Mouse (Mus musculus) liver, embryonic 13.5 days (tissue): ENCODE measurements around the gene Lrrc28. TPM values are rescaled to one million over a fixed set of nuclear protein-coding genes. Genes with fewer than 3 reads are reported as not detected.
"Not testable (repeated sequence)": the region's sequence is repeated elsewhere in the genome, so short reads cannot be mapped to it uniquely, and the experiment has no call there.

Source experiments
- ATAC-seq: fragments of 200-750 bp; cut with Nextera tagmentation; 2 replicates; pipeline ENCODE4 v1.8.0; 2017; ENCODE audit warnings: low read depth, mild to moderate bottlenecking, moderate number of reproducible peaks, moderate library complexity
- DNase-seq: peaks from one replicate; pipeline ENCODE4 v3.0.0; 2022
- H3K27ac ChIP-seq: fragments of 300-500 bp; sonication (generic); 2 replicates; pipeline ENCODE4 v1.5.1; 2015; ENCODE audit warnings: moderate library complexity, mild to moderate bottlenecking, inconsistent platforms
- H3K27me3 ChIP-seq: fragments of 300-500 bp; sonication (generic); 2 replicates; pipeline ENCODE4 v1.6.1; 2015; ENCODE audit warnings: mild to moderate bottlenecking, inconsistent platforms
- H3K36me3 ChIP-seq: fragments of 300-500 bp; sonication (generic); 2 replicates; pipeline ENCODE4 v1.6.1; 2015; ENCODE audit warnings: mild to moderate bottlenecking, inconsistent platforms
- H3K4me1 ChIP-seq: fragments of 300-500 bp; sonication (generic); replicated peaks from 2 replicates; pipeline ENCODE4 v1.6.1; 2015; ENCODE audit warnings: inconsistent platforms
- H3K4me2 ChIP-seq: fragments of 300-500 bp; sonication (generic); 2 replicates; pipeline ENCODE4 v1.6.1; 2015; ENCODE audit warnings: inconsistent platforms, mild to moderate bottlenecking, moderate library complexity
- H3K4me3 ChIP-seq: fragments of 300-500 bp; sonication (generic); replicated peaks from 2 replicates; pipeline ENCODE4 v1.5.1; 2015; ENCODE audit warnings: mild to moderate bottlenecking, inconsistent platforms
- H3K9ac ChIP-seq: fragments of 300-500 bp; sonication (generic); 2 replicates; pipeline ENCODE4 v1.6.1; 2015; ENCODE audit warnings: mild to moderate bottlenecking, inconsistent platforms
- H3K9me3 ChIP-seq: fragments of 300-500 bp; sonication (generic); replicated peaks from 2 replicates; pipeline ENCODE4 v1.6.1; 2016; ENCODE audit warnings: inconsistent platforms
- WGBS: fragments of 180-500 bp; shearing (Covaris S2); methylation state at CpG from one replicate; pipeline ENCODE4 v1.1.7; 2015; ENCODE audit not compliant: insufficient replicate concordance; 5-methylcytosine and 5-hydroxymethylcytosine counted together
- polyA plus RNA-seq: library from polyadenylated mRNA; unstranded; fragments of >200 nt; fragmentation: Nextera tagmentation; extraction: Ambion mirVana; gene quantifications from 2 replicates; pipeline ENCODE4 v1.2.1, GENCODE M21; 2015

Lrrc28 gene
- polyA plus RNA-seq, 1 experiment from 2014 or later, result 7.8 TPM

DNA sequence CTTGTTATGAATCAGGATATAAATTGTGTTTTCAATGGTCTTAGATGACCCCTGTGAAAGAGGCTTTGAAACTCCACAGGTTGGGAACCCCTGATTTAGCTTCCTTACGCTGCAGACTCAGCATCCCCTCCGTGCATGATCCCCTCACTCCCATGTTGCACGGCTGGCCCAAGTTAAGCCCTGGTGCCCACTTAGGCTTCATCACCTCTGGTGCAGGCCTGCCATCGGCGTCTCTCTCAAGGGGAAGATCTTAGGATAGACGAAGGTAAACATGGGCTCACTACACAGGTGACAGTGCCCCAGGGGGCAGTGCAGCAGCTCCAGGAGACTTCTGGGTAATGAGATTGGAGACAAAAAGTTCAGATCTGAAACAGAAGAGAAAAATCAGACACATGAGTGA is 115.7 kb downstream of the Lrrc28 start:
- no peaks in the 10 kb centered on the region for H3K9me3 ChIP-seq
- no peak overlapping the region for H3K4me2 ChIP-seq
- peaks cover 13% of the 10 kb centered on the region for H3K4me1 ChIP-seq
- H3K36me3 ChIP-seq, result no peaks in the 10 kb centered on the region
- H3K9ac ChIP-seq, result no peak overlapping the region
- H3K4me3 ChIP-seq, result no peak overlapping the region
- WGBS, result 73% methylated on average over 6 of the region's 6 CpGs
- DNase-seq (no peak), ATAC-seq (no peak)
- no peaks in the 10 kb centered on the region for H3K27me3 ChIP-seq
- H3K27ac ChIP-seq, result no peak overlapping the region

DNA sequence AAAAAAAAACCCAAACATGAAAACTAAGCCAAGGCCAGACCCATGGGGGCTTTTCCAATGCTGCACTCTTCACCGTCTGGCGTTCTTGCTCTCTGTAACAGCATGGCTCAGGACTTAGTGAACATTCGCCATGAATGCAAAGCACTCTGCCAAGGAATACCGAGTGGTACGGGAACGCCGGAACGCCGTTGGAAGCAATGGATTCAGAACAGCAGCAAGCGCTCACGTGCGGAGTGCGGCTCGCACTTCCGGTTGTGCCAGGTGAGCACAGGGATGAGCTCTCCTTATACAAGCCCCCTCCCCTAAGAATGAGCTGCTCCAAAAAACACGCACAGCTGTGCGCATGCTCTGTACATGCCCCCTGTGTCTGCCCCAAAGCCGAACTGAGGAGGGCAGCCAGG is 116.2 kb downstream of the Lrrc28 start:
- Histone ChIP-seq H3K36me3 (no peaks in the 10 kb centered on the region), H3K4me2 (no peak overlapping the region), H3K9ac (no peak overlapping the region), H3K27me3 (no peaks in the 10 kb centered on the region), H3K4me3 (no peak overlapping the region), H3K9me3 (no peaks in the 10 kb centered on the region), H3K4me1 (peaks cover 13% of the 10 kb centered on the region), H3K27ac (no peak overlapping the region)
- no peak for ATAC-seq
- DNase-seq, result no peak
- 86% methylated on average over 18 of the region's 18 CpGs for WGBS

DNA sequence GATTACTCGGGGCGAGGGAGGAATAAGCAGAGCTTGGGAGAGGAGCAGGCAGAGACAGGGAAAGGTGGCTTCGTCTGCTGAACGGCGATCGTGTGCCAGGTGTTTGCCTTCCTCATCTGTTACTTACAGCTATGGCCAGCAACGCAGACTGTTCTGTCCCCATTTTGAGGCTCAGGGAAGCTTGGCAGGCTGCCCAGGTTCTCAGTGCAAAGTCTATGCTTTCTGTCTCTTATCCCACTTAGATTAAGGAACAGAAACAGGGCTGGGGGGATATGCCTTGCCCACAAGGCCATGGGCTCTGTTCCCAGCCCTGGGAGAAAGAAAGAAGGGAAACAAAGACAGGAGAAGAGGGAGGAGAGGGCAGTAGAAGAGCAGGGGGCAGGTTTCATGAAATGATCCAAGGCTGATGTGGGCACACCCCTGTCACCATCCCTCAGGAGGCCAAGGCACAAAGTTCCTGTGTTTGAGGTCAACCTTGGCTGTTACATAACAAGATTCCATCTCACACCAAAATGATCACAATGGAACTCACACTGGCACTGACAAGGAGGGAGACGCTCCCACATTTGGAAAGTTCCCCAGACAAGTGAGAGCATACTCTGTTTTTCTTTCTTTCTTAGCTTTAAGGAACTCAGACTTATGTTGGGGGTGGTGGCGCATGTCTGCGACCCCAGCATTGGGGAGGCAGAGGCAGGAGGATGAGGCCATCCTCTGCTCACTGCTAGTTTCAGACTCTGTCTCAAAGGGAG is 116.8 kb downstream of the Lrrc28 start:
- no peak overlapping the region for H3K9ac ChIP-seq
- H3K4me3 ChIP-seq, result no peak overlapping the region
- no peaks in the 10 kb centered on the region for H3K36me3 ChIP-seq
- peaks cover 13% of the 10 kb centered on the region for H3K4me1 ChIP-seq
- H3K9me3 ChIP-seq, result no peaks in the 10 kb centered on the region
- no peaks in the 10 kb centered on the region for H3K27me3 ChIP-seq
- no peak overlapping the region for H3K27ac ChIP-seq
- H3K4me2 ChIP-seq, result no peak overlapping the region
- ATAC-seq, result no peak
- no peak for DNase-seq
- WGBS, result 72% methylated on average over 10 of the region's 10 CpGs

DNA sequence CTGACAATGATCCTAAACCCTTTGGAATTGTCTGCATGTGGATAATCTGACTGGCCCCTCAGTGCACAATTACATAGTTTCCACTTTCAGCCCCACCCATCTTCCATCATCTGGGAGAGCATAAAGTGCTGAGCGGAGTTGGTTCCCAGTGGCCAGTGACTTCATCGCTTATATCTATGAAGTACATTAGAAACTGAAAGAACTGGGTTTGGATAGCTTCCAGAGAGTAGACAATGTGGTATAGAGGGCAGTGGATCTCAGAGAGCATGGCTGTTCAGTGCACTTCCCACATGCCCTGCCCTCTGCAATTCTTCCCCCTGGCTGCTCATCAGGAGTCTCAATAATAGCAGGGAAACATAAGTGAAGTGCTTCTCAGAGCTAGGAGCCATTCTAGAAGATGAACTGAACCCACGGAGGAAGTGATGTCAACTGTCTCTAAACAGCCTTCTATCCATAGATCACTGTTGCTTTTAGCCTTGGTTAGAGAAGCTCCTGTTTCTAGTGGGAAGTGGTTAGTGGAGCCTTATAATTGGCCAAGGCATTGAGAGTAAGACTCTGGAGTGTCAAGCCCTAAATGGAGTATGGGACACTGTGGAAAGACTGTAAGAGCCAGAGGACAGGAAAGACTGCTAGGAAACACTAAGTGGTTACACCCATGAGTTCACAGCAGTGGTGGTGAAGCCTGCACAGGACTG is 119.0 kb downstream of the Lrrc28 start:
- no peak for ATAC-seq
- DNase-seq, result no peak
- 61% methylated on average over 3 of the region's 3 CpGs for WGBS
- no peak overlapping the region for H3K9ac ChIP-seq
- H3K36me3 ChIP-seq, result no peaks in the 10 kb centered on the region
- H3K4me2 ChIP-seq, result no peak overlapping the region
- H3K27me3 ChIP-seq, result no peaks in the 10 kb centered on the region
- H3K4me1 ChIP-seq, result peaks cover 13% of the 10 kb centered on the region
- no peak overlapping the region for H3K27ac ChIP-seq
- H3K9me3 ChIP-seq, result no peaks in the 10 kb centered on the region
- no peak overlapping the region for H3K4me3 ChIP-seq

- H3K4me3 ChIP-seq, H3K27me3 ChIP-seq, DNase-seq, H3K4me2 ChIP-seq, H3K9ac ChIP-seq, H3K9me3 ChIP-seq, H3K36me3 ChIP-seq, ATAC-seq, H3K27ac ChIP-seq: not testable (repeated sequence)
- peaks cover 13% of the 10 kb centered on the region for H3K4me1 ChIP-seq
- 63% methylated on average over 8 of the region's 8 CpGs for WGBS
Observed at GRCm38 (mm10) chr7:67524069-67524468, 121.0 kb downstream of the Lrrc28 start.

GRCm38 (mm10) chr7:67523400-67523799 is 121.7 kb downstream of the Lrrc28 start:
- H3K4me3 ChIP-seq, result no peak overlapping the region
- no peak for ATAC-seq
- H3K27me3 ChIP-seq, result no peaks in the 10 kb centered on the region
- no peak for DNase-seq
- no peak overlapping the region for H3K4me2 ChIP-seq
- H3K27ac ChIP-seq, result no peak overlapping the region
- no peaks in the 10 kb centered on the region for H3K36me3 ChIP-seq
- peaks cover 11% of the 10 kb centered on the region for H3K4me1 ChIP-seq
- no peaks in the 10 kb centered on the region for H3K9me3 ChIP-seq
- H3K9ac ChIP-seq, result no peak overlapping the region
- WGBS, result 79% methylated on average over 7 of the region's 7 CpGs

DNA sequence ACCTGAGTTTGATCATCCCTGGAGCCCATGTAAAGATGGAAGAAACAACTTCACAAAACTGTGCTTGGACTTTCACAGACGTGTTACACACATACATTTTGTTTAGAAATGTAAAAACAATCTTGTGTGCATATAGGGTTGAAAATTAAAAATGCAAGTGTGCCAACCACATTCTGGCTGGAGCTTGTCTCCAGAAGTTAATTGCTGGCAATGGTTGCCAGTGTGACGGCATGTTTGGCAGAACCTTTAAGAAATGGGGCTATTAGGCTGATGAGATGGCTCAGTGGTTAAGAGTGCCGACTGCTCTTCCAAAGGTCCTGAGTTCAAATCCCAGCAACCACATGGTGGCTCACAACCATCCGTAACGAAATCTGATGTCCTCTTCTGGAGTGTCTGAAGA is 123.3 kb downstream of the Lrrc28 start:
- not testable (repeated sequence) for H3K4me3 ChIP-seq, ATAC-seq, H3K27ac ChIP-seq, DNase-seq, H3K4me1 ChIP-seq, H3K27me3 ChIP-seq, H3K9ac ChIP-seq, H3K36me3 ChIP-seq, H3K9me3 ChIP-seq, H3K4me2 ChIP-seq
- 71% methylated on average over 5 of the region's 5 CpGs for WGBS

GRCm38 (mm10) chr7:67520959-67521358 is 124.1 kb downstream of the Lrrc28 start:
- no peaks in the 10 kb centered on the region for H3K4me1 ChIP-seq

GRCm38 (mm10) chr7:67520001-67520400 is 125.1 kb downstream of the Lrrc28 start:
- Histone ChIP-seq H3K4me2 (no peak overlapping the region), H3K27ac (no peak overlapping the region), H3K36me3 (no peaks in the 10 kb centered on the region), H3K4me3 (no peak overlapping the region), H3K27me3 (no peaks in the 10 kb centered on the region), H3K4me1 (no peaks in the 10 kb centered on the region; the same call in 1 of the 2 replicates), H3K9ac (no peak overlapping the region), H3K9me3 (no peaks in the 10 kb centered on the region)
- 82% methylated on average over 10 of the region's 10 CpGs for WGBS
- no peak for DNase-seq
- ATAC-seq, result no peak

More at GRCm38 (mm10) chr7:67520959-67521358, 124.1 kb downstream of the Lrrc28 start:
- H3K27me3 ChIP-seq, result no peaks in the 10 kb centered on the region
- H3K9me3 ChIP-seq, result no peaks in the 10 kb centered on the region
- H3K27ac ChIP-seq, result no peak overlapping the region
- no peaks in the 10 kb centered on the region for H3K36me3 ChIP-seq
- no peak overlapping the region for H3K9ac ChIP-seq
- 55% methylated on average over 4 of the region's 4 CpGs for WGBS
- no peak overlapping the region for H3K4me2 ChIP-seq
- H3K4me3 ChIP-seq, result no peak overlapping the region
- DNase-seq, result no peak
- ATAC-seq, result no peak

DNA sequence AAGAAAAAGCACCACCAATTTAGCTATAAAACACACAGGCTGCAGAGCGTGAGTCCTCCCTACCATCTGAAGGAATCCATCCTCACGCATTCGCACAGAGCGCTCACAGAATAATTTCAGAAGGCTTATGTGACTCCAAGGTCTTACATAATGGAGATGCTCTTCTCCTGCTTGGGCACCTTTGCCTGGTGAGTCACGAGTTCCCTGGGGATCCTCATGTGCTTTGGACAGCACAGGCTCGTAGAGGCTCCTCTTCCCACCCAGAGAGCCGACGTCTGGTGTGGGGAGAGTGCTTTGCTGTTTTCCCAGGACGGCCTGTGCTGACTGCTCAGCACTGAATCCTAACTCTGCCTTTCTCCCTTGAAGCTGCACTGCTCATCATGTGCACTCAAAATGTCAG is 129.4 kb downstream of the Lrrc28 start:
- DNase-seq, result no peak
- H3K9me3 ChIP-seq, result no peaks in the 10 kb centered on the region
- ATAC-seq, result no peak
- H3K9ac ChIP-seq, result no peak overlapping the region
- no peaks in the 10 kb centered on the region; the same call in none of the 2 replicates for H3K4me1 ChIP-seq
- no peaks in the 10 kb centered on the region for H3K36me3 ChIP-seq
- no peak overlapping the region for H3K27ac ChIP-seq
- no peak overlapping the region for H3K4me3 ChIP-seq
- WGBS, result 75% methylated on average over 9 of the region's 9 CpGs
- no peak overlapping the region for H3K4me2 ChIP-seq
- H3K27me3 ChIP-seq, result no peaks in the 10 kb centered on the region

- Histone ChIP-seq H3K4me3 (no peak overlapping the region), H3K36me3 (no peaks in the 10 kb centered on the region), H3K27ac (no peak overlapping the region), H3K9ac (no peak overlapping the region), H3K9me3 (no peaks in the 10 kb centered on the region), H3K27me3 (no peaks in the 10 kb centered on the region), H3K4me1 (no peaks in the 10 kb centered on the region; the same call in none of the 2 replicates), H3K4me2 (no peak overlapping the region)
- no peak for DNase-seq
- 57% methylated on average over 10 of the region's 10 CpGs for WGBS
- ATAC-seq, result no peak
Observed at GRCm38 (mm10) chr7:67514893-67515292, 130.2 kb downstream of the Lrrc28 start.

- Histone ChIP-seq H3K27ac (no peak overlapping the region), H3K4me1 (no peaks in the 10 kb centered on the region; the same call in none of the 2 replicates), H3K4me3 (no peak overlapping the region), H3K9ac (no peak overlapping the region), H3K27me3 (no peaks in the 10 kb centered on the region), H3K9me3 (no peaks in the 10 kb centered on the region), H3K4me2 (no peak overlapping the region), H3K36me3 (no peaks in the 10 kb centered on the region)
- DNase-seq (no peak), ATAC-seq (no peak)
- 60% methylated on average over 4 of the region's 4 CpGs for WGBS
Observed at GRCm38 (mm10) chr7:67514380-67514779, 130.7 kb downstream of the Lrrc28 start.
